Mouse (Mus musculus) midbrain, postnatal 0 days (tissue): Measurements from ENCODE around the gene Lrmda. TPM values are rescaled to one million over a fixed set of nuclear protein-coding genes. Genes with fewer than 3 reads are reported as not detected.

Experiments used
- ATAC-seq: fragments of 200-750 bp; cut with Nextera tagmentation; 2 replicates; pipeline ENCODE4 v1.8.0; 2017; ENCODE audit warnings: moderate number of reproducible peaks, mild to moderate bottlenecking, moderate TSS enrichment, moderate library complexity; ENCODE audit not compliant: low FRiP score
- DNase-seq: peaks from one replicate; pipeline ENCODE4 v3.0.0-alpha.2; 2015; ENCODE audit warnings: low spot score
- H3K27ac ChIP-seq: fragments of 300-500 bp; sonication (generic); 2 replicates; pipeline ENCODE4 v1.5.1; 2014; ENCODE audit warnings: low read depth, mild to moderate bottlenecking, low read length, mixed read lengths
- H3K27me3 ChIP-seq: fragments of 300-500 bp; sonication (generic); 2 replicates; pipeline ENCODE4 v1.6.1; 2014; ENCODE audit warnings: low read length, control low read depth, mixed read lengths; ENCODE audit not compliant: insufficient read depth
- H3K36me3 ChIP-seq: fragments of 300-500 bp; sonication (generic); 2 replicates; pipeline ENCODE4 v1.6.1; 2014; ENCODE audit warnings: low read length, control low read depth, mixed read lengths; ENCODE audit not compliant: insufficient read depth
- H3K4me1 ChIP-seq: fragments of 300-500 bp; sonication (generic); 2 replicates; pipeline ENCODE4 v1.6.1; 2014; ENCODE audit warnings: mild to moderate bottlenecking, control low read depth, antibody characterized with exemption, low read length, mixed read lengths; ENCODE audit not compliant: insufficient read depth
- H3K4me2 ChIP-seq: fragments of 300-500 bp; sonication (generic); 2 replicates; pipeline ENCODE4 v1.6.1; 2014; ENCODE audit warnings: low read depth, mild to moderate bottlenecking, low read length, mixed read lengths; ENCODE audit not compliant: poor library complexity, severe bottlenecking
- H3K4me3 ChIP-seq: fragments of 300-500 bp; sonication (generic); 2 replicates; pipeline ENCODE4 v1.5.1; 2014; ENCODE audit warnings: low read depth, mild to moderate bottlenecking, low read length, moderate library complexity
- H3K9ac ChIP-seq: fragments of 300-500 bp; sonication (generic); replicated peaks from 2 replicates; pipeline ENCODE4 v1.6.1; 2014; ENCODE audit warnings: mild to moderate bottlenecking, low read length, moderate library complexity, mixed read lengths; ENCODE audit not compliant: poor library complexity, severe bottlenecking
- H3K9me3 ChIP-seq: fragments of 300-500 bp; sonication (generic); 2 replicates; pipeline ENCODE4 v1.6.1; 2016; ENCODE audit warnings: low read length, control low read depth
- CTCF ChIP-seq: IDR thresholded peaks from 2 replicates; pipeline ENCODE4 v1.5.1; 2016; ENCODE audit warnings: antibody characterized with exemption, mild to moderate bottlenecking
- WGBS: fragments of 180-500 bp; shearing (Covaris S2); extraction: QIAGEN DNeasy Blood & Tissue Kit; methylation state at CpG from one replicate; pipeline ENCODE4 v1.1.7; 2014; 5-methylcytosine and 5-hydroxymethylcytosine counted together
- polyA plus RNA-seq: library from polyadenylated mRNA; unstranded; fragments of >200 nt; fragmentation: Nextera tagmentation; extraction: Ambion mirVana; gene quantifications from 2 replicates; pipeline ENCODE4 v1.2.1, GENCODE M21; 2015
- total RNA-seq: library from RNA; depleted of rRNA; stranded (reverse); fragments of >200 nt; gene quantifications from 2 replicates; pipeline ENCODE4 v1.2.3, GENCODE M21; 2014

Lrmda gene
- total and polyA plus RNA-seq, 2 experiments from 2014 or later, result 0.35 TPM; not detected in 1

GRCm38 (mm10) chr14:22046262-22046856 lies 26.8 kb downstream of the Lrmda start:
- H3K9me3 ChIP-seq, result no peaks in the 10 kb centered on the region
- H3K36me3 ChIP-seq, result no peaks in the 10 kb centered on the region
- H3K9ac ChIP-seq, result no peak overlapping the region
- ATAC-seq (no peak), DNase-seq (no peak)
- no peak overlapping the region for H3K4me2 ChIP-seq
- no peak for TF ChIP-seq CTCF
- 0 out of 2 replicates have a peak, but pooled peaks cover 3% of the 10 kb centered on the region for H3K27me3 ChIP-seq
- H3K4me1 ChIP-seq, result no peaks in the 10 kb centered on the region
- 67% methylated on average over 10 of the region's 10 CpGs for WGBS
- H3K27ac ChIP-seq, result no peak overlapping the region
- H3K4me3 ChIP-seq, result no peak overlapping the region

- Histone ChIP-seq H3K9ac (no peak overlapping the region), H3K36me3 (no peaks in the 10 kb centered on the region), H3K4me3 (no peak overlapping the region), H3K4me2 (no peak overlapping the region), H3K9me3 (no peaks in the 10 kb centered on the region), H3K4me1 (peaks cover 5% of the 10 kb centered on the region; the same call in 1 of the 2 replicates), H3K27ac (no peak overlapping the region), H3K27me3 (no peaks in the 10 kb centered on the region)
- WGBS, result 86% methylated on average over 18 of the region's 18 CpGs
- TF ChIP-seq CTCF, result no peak
- DNase-seq (no peak), ATAC-seq (no peak)
Observed at GRCm38 (mm10) chr14:22048068-22048899, 28.8 kb downstream of the Lrmda start.

GRCm38 (mm10) chr14:22048900-22049199 lies 29.3 kb downstream of the Lrmda start:
- H3K9ac ChIP-seq, result no peak overlapping the region
- DNase-seq (no peak), ATAC-seq (no peak)
- H3K27ac ChIP-seq, result no peak overlapping the region
- no peak for TF ChIP-seq CTCF
- H3K4me2 ChIP-seq, result no peak overlapping the region
- H3K9me3 ChIP-seq, result no peaks in the 10 kb centered on the region
- peaks cover 5% of the 10 kb centered on the region; the same call in 1 of the 2 replicates for H3K4me1 ChIP-seq
- no peaks in the 10 kb centered on the region for H3K36me3 ChIP-seq
- no peaks in the 10 kb centered on the region for H3K27me3 ChIP-seq
- WGBS, result 78% methylated on average over 6 of the region's 6 CpGs
- no peak overlapping the region for H3K4me3 ChIP-seq

GRCm38 (mm10) chr14:22049282-22049681 lies 29.8 kb downstream of the Lrmda start:
- no peak for ATAC-seq
- Histone ChIP-seq H3K9me3 (no peaks in the 10 kb centered on the region), H3K4me3 (no peak overlapping the region), H3K4me2 (no peak overlapping the region), H3K9ac (no peak overlapping the region), H3K36me3 (no peaks in the 10 kb centered on the region), H3K4me1 (peaks cover 5% of the 10 kb centered on the region; the same call in 1 of the 2 replicates), H3K27ac (no peak overlapping the region), H3K27me3 (no peaks in the 10 kb centered on the region)
- 79% methylated on average over 1 of the region's 1 CpGs for WGBS
- DNase-seq, result no peak
- TF ChIP-seq CTCF, result no peak

GRCm38 (mm10) chr14:22051941-22052664 lies 32.6 kb downstream of the Lrmda start:
- no peak for DNase-seq

More at GRCm38 (mm10) chr14:22051941-22052664, 32.6 kb downstream of the Lrmda start:
- no peaks in the 10 kb centered on the region for H3K36me3 ChIP-seq
- 79% methylated on average over 14 of the region's 14 CpGs for WGBS
- H3K4me1 ChIP-seq, result peaks cover 5% of the 10 kb centered on the region; the same call in 1 of the 2 replicates
- H3K27ac ChIP-seq, result no peak overlapping the region
- no peak overlapping the region for H3K4me3 ChIP-seq
- H3K4me2 ChIP-seq, result no peak overlapping the region
- ATAC-seq, result no peak
- no peak overlapping the region for H3K9ac ChIP-seq
- no peaks in the 10 kb centered on the region for H3K9me3 ChIP-seq
- H3K27me3 ChIP-seq, result no peaks in the 10 kb centered on the region
- no peak for TF ChIP-seq CTCF
